In genomic region chrX:7898880-7899874, GRCm38 (mm10) we compare ENCODE assay signal across 8 mouse cellular contexts. TPM values are rescaled to one million over a fixed set of nuclear protein-coding genes. Genes with fewer than 3 reads are reported as not detected.
DNase-seq lines count a peak whose midpoint lies in the region; ATAC-seq and TF ChIP-seq lines count a peak whose summit lies in the region.

Gene Pqbp1, minus strand, starts transcription at chrX:7899269.
Gene Timm17b, plus strand, starts transcription at chrX:7899357.

- no peaks in the 10 kb centered on the region for H3K4me1 ChIP-seq in bone marrow, adult 2 months (ENCODE audit: control insufficient read depth, insufficient read depth, low read length)
- H3K4me1 ChIP-seq in embryonic facial prominence, embryonic 15.5 days = no peaks in the 10 kb centered on the region
- no peaks in the 10 kb centered on the region; the same call in 1 of the 2 replicates for H3K4me1 ChIP-seq in limb, embryonic 14.5 days (ENCODE audit: control insufficient read depth, insufficient read depth, low read length)
- H3K4me1 ChIP-seq in midbrain, postnatal 0 days (ENCODE audit: insufficient read depth, low read length) = no peaks in the 10 kb centered on the region

- TF ChIP-seq CTCF in bone marrow, adult 2 months (IDR thresholded peaks at IDR 0.05; ENCODE audit: control insufficient read depth, insufficient read depth, low read length) = no peak
- TF ChIP-seq CTCF in midbrain, postnatal 0 days (IDR thresholded peaks at IDR 0.05) = no peak

- H3K27ac ChIP-seq in bone marrow, adult 2 months (ENCODE audit: control insufficient read depth, insufficient read depth, low read depth, low read length, poor library complexity) = peak within 1 kb of the TSS; percentile 97
- H3K27ac ChIP-seq in embryonic facial prominence, embryonic 15.5 days (replicated peaks) = peak within 1 kb of the TSS; percentile 88
- peak within 1 kb of the TSS; percentile 76 for H3K27ac ChIP-seq in limb, embryonic 14.5 days (replicated peaks; ENCODE audit: low read depth, low read length)
- peak within 1 kb of the TSS; percentile 83 for H3K27ac ChIP-seq in midbrain, postnatal 0 days (ENCODE audit: low read depth, low read length)

- ATAC-seq in embryonic facial prominence, embryonic 15.5 days (ENCODE audit: insufficient number of reproducible peaks, low FRiP score, low TSS enrichment, low read depth) = peak; percentile 98
- ATAC-seq in limb, embryonic 14.5 days (ENCODE audit: low FRiP score, low read depth) = peak; percentile 97
- ATAC-seq in midbrain, postnatal 0 days (ENCODE audit: low FRiP score) = peak; percentile 98

- H3K9ac ChIP-seq in embryonic facial prominence, embryonic 15.5 days = peak within 1 kb of the TSS; percentile 33
- H3K9ac ChIP-seq in limb, embryonic 14.5 days (ENCODE audit: low read depth, low read length, severe bottlenecking) = peak within 1 kb of the TSS; percentile 64
- H3K9ac ChIP-seq in midbrain, postnatal 0 days (replicated peaks; ENCODE audit: low read length, poor library complexity, severe bottlenecking) = peak within 1 kb of the TSS; percentile 57

- peaks cover 15% of the 10 kb centered on the region; the same call in 1 of the 2 replicates for H3K36me3 ChIP-seq in embryonic facial prominence, embryonic 15.5 days
- 0 out of 2 replicates have a peak, but pooled peaks cover 9% of the 10 kb centered on the region for H3K36me3 ChIP-seq in limb, embryonic 14.5 days (ENCODE audit: control insufficient read depth, insufficient read depth, low read length)
- H3K36me3 ChIP-seq in midbrain, postnatal 0 days (ENCODE audit: insufficient read depth, low read length) = peaks cover 4% of the 10 kb centered on the region; the same call in 1 of the 2 replicates

- peak within 1 kb of the TSS; percentile 94 for H3K4me3 ChIP-seq in bone marrow, adult 2 months (replicated peaks; ENCODE audit: control insufficient read depth, low read depth, low read length)
- peak within 1 kb of the TSS; percentile 59 for H3K4me3 ChIP-seq in embryonic facial prominence, embryonic 15.5 days (replicated peaks)
- H3K4me3 ChIP-seq in limb, embryonic 14.5 days (replicated peaks; ENCODE audit: low read length) = peak within 1 kb of the TSS; percentile 55
- H3K4me3 ChIP-seq in midbrain, postnatal 0 days (ENCODE audit: low read depth, low read length) = peak within 1 kb of the TSS; percentile 51

- H3K9me3 ChIP-seq in embryonic facial prominence, embryonic 15.5 days (replicated peaks) = no peaks in the 10 kb centered on the region
- H3K9me3 ChIP-seq in limb, embryonic 14.5 days (ENCODE audit: control insufficient read depth, low read length) = no peaks in the 10 kb centered on the region
- no peaks in the 10 kb centered on the region for H3K9me3 ChIP-seq in midbrain, postnatal 0 days (ENCODE audit: low read length)

- TF ChIP-seq POLR2A in bone marrow, adult 2 months (IDR thresholded peaks at IDR 0.05; ENCODE audit: borderline replicate concordance, control insufficient read depth, low read depth, low read length) = peak; percentile 71; the same call in 1 of the 2 replicates
- 0 out of 2 replicates have a peak, but pooled peaks have one; percentile 17 for TF ChIP-seq POLR2A in limb, embryonic 14.5 days (IDR thresholded peaks at IDR 0.05; ENCODE audit: borderline replicate concordance, extremely low read depth, insufficient read depth, insufficient read length)

- no peaks in the 10 kb centered on the region for H3K27me3 ChIP-seq in embryonic facial prominence, embryonic 15.5 days
- no peaks in the 10 kb centered on the region for H3K27me3 ChIP-seq in limb, embryonic 14.5 days (ENCODE audit: control insufficient read depth, insufficient read depth, low read length)
- H3K27me3 ChIP-seq in midbrain, postnatal 0 days (ENCODE audit: insufficient read depth, low read length) = no peaks in the 10 kb centered on the region

- H3K4me2 ChIP-seq in embryonic facial prominence, embryonic 15.5 days (replicated peaks) = peak within 1 kb of the TSS; percentile 49
- peak within 1 kb of the TSS; percentile 53 for H3K4me2 ChIP-seq in limb, embryonic 14.5 days (replicated peaks; ENCODE audit: low read depth, low read length, severe bottlenecking)
- peak within 1 kb of the TSS; percentile 50 for H3K4me2 ChIP-seq in midbrain, postnatal 0 days (ENCODE audit: low read depth, low read length, poor library complexity, severe bottlenecking)

- WGBS in bone marrow, adult 2 months = 9% methylated on average over 62 of the region's 62 CpGs
- 20% methylated on average over 62 of the region's 62 CpGs for WGBS in embryonic facial prominence, embryonic 15.5 days
- WGBS in limb, embryonic 14.5 days = 27% methylated on average over 62 of the region's 62 CpGs
- WGBS in midbrain, postnatal 0 days = 19% methylated on average over 60 of the region's 62 CpGs

- peak; percentile 98 for DNase-seq in 416B (ENCODE audit: low read depth)
- DNase-seq in heart, adult 8-10 months (ENCODE audit: low spot score) = peak; percentile 87
- peak; percentile 94 for DNase-seq in kidney, adult 9 months
- DNase-seq in limb, embryonic 14.5 days (ENCODE audit: low spot score) = peak; percentile 93
- DNase-seq in midbrain, postnatal 0 days (ENCODE audit: low spot score) = peak; percentile 97
- DNase-seq in spleen, postnatal 14 days (ENCODE audit: low spot score in 2 of 2) = peak; percentile 70 to 74

RNA-seq across cellular contexts. Expression of gene Pqbp1, which starts in this region (rescaled TPM):
- 40.9 and 45.1 TPM in 2 replicates for polyA plus RNA-seq in bone marrow, adult 2 months (2011; ENCODE audit: insufficient read depth, insufficient read length, low replicate concordance, missing spikeins)
- polyA plus RNA-seq in embryonic facial prominence, embryonic 15.5 days (2015; fragmentation: Nextera tagmentation; extraction: Ambion mirVana) = 125 and 126 TPM in 2 replicates
- 10 to 100 TPM; 20.0 to 24.0 (median 20.9) TPM for total RNA-seq in heart, adult 8-10 months (2022)
- polyA plus RNA-seq in limb, embryonic 14.5 days (2012; rRNA removed) = 106 and 138 TPM in 2 replicates
- polyA plus RNA-seq in limb, embryonic 14.5 days (2014; fragmentation: Nextera tagmentation; extraction: Ambion mirVana) = 93.0 and 105 TPM in 2 replicates
- 136 and 143 TPM in 2 replicates for total RNA-seq in midbrain, postnatal 0 days (2014; rRNA removed)
- polyA plus RNA-seq in midbrain, postnatal 0 days (2015; fragmentation: Nextera tagmentation; extraction: Ambion mirVana) = 232 and 234 TPM in 2 replicates

RNA-seq across cellular contexts. Expression of gene Timm17b, which starts in this region (rescaled TPM):
- polyA plus RNA-seq in bone marrow, adult 2 months (2011; ENCODE audit: insufficient read depth, insufficient read length, low replicate concordance, missing spikeins) = 9.2 and 17.8 TPM in 2 replicates
- 158 and 169 TPM in 2 replicates for polyA plus RNA-seq in embryonic facial prominence, embryonic 15.5 days (2015; fragmentation: Nextera tagmentation; extraction: Ambion mirVana)
- 10 to 100 TPM; 44.7 to 50.5 (median 46.7) TPM for total RNA-seq in heart, adult 8-10 months (2022)
- polyA plus RNA-seq in limb, embryonic 14.5 days (2012; rRNA removed) = 50.1 and 57.8 TPM in 2 replicates
- 187 and 196 TPM in 2 replicates for polyA plus RNA-seq in limb, embryonic 14.5 days (2014; fragmentation: Nextera tagmentation; extraction: Ambion mirVana)
- 42.6 and 43.4 TPM in 2 replicates for total RNA-seq in midbrain, postnatal 0 days (2014; rRNA removed)
- polyA plus RNA-seq in midbrain, postnatal 0 days (2015; fragmentation: Nextera tagmentation; extraction: Ambion mirVana) = 141 and 145 TPM in 2 replicates

Comparison
In these comparisons a context has a peak if more than half of its experiments do, and no peak if none do; other contexts are left out.
1. Peak in every context shown above with its lines: DNase-seq, ATAC-seq, H3K4me3 ChIP-seq and H3K27ac ChIP-seq.